Mouse (Mus musculus) gastrocnemius, adult 2 months (tissue): ENCODE measurements around the gene Igsf21. TPM values are rescaled to one million over a fixed set of nuclear protein-coding genes. Genes with fewer than 3 reads are reported as not detected.

Source experiments
- DNase-seq: peaks from one replicate; pipeline ENCODE4 v3.0.0; 2022
- H3K27ac ChIP-seq: fragments of 200-600 bp; 2 replicates; pipeline ENCODE4 v1.8.1; 2022; ENCODE audit warnings: mild to moderate bottlenecking
- H3K4me3 ChIP-seq: fragments of 200-600 bp; 2 replicates; pipeline ENCODE4 v1.8.1; 2022; ENCODE audit warnings: mild to moderate bottlenecking, moderate library complexity
- CTCF ChIP-seq: fragments of 200-600 bp; IDR thresholded peaks from 2 replicates; pipeline ENCODE4 v1.8.1; 2022; ENCODE audit warnings: antibody characterized with exemption, mild to moderate bottlenecking, moderate library complexity
- intact Hi-C: fragments of 180-260 bp; cut with DNase I; formaldehyde crosslinking; loops from one replicate; pipeline ENCODE4 v1.15.1; 2025
- total RNA-seq, 2 experiments: library from RNA; stranded (reverse); gene quantifications; 2 replicates each; pipeline ENCODE4 v1.2.3; 2021

Gene Igsf21
- total RNA-seq, 2 experiments from 2014 or later: 0.22 TPM; not detected in 1

- Histone ChIP-seq H3K27ac (no peak overlapping the region), H3K4me3 (no peak overlapping the region)
- TF ChIP-seq CTCF: no peak
- intact Hi-C loops: no loop called here
- no peak for DNase-seq
These were observed 21.4 kb downstream of the Igsf21 start for GRCm38 (mm10) chr4:140225204-140225603.

DNA sequence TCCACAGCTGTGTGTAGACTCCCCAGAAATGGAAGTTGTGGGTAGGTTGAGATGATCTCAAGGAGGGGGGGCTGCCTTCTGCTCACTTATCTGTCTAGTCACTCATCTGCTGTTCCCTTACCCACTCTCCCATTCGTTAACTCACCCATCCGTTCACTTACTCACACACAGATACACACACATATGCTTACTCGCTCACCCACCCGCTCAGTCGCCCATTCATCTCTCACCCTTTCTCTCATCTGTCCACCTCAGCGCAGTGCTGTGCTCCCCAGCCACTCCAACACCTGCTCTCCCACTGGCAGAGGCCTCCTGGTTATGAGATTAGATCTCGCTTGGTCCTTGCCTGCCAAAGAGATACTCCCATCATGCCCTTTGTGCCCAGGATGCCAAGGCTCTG lies 22.1 kb downstream of the Igsf21 start:
- no peak for DNase-seq
- no peak for TF ChIP-seq CTCF
- intact Hi-C loops: no loop called here

DNA sequence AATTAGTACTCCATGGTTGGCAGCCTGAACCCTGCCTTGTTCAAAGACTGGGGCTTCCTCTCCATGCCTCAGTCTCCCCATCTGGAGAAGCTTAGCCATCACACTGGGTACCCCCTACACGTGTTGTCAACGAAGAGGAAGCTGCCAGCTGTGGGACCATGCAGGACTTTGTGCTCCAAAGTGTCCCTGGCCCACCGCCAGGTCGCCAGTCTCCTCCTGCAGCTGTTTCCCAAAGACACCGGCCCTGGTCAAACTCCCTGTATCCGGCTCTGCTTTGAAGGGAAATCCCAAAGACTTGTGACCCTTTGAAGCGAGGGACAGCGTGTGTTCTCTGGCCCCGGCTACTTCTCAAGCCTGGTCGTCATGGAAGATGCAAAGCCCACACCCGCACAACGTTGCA lies 23.5 kb downstream of the Igsf21 start:
- TF ChIP-seq CTCF: no peak
- intact Hi-C loops: no loop called here

More for the DNA sequence above, 22.1 kb downstream of the Igsf21 start:
- H3K27ac ChIP-seq: no peak overlapping the region
- no peak overlapping the region for H3K4me3 ChIP-seq

DNA sequence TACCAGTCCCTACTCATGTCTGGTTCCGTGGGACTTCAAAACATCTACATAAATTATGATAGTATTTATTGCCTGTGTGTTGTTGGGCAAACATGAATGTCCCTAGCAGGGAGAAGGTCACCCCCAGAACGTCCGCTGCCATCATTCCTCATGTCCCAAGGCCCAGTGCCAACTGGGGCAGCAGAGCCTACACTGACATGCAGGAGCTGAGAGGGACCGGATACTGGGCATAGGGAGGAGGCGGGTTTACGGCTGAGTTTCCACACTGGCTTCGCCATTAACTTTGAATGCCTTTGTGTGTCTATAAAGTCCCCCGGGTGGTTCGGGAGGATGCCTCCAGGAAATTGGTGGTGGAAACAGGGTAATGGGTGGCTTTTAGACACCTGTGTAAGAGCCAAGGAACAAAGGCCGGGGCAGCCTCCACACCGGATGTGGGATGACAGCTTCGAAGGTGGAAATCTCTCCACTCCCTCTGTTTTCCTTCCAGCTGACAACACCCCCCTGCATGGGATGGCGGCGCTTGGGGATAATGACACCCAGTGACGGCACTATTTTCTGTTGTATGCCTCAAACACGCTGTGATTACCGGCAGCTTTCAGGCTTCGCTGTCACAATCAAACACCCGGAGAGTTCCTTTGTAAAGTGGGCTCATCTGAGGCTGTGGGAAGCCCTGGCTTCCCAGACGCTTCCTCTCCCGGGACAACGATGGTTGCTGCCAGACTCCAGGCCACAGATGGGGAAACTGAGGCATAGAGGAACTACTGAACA lies 26.1 kb downstream of the Igsf21 start:
- no peak for TF ChIP-seq CTCF
- no peak overlapping the region for H3K27ac ChIP-seq
- intact Hi-C loops: no loop called here
- H3K4me3 ChIP-seq: no peak overlapping the region
- peak; percentile 39 for DNase-seq

More for the DNA sequence above, 23.5 kb downstream of the Igsf21 start:
- Histone ChIP-seq H3K4me3 (no peak overlapping the region), H3K27ac (no peak overlapping the region)
- no peak for DNase-seq

DNA sequence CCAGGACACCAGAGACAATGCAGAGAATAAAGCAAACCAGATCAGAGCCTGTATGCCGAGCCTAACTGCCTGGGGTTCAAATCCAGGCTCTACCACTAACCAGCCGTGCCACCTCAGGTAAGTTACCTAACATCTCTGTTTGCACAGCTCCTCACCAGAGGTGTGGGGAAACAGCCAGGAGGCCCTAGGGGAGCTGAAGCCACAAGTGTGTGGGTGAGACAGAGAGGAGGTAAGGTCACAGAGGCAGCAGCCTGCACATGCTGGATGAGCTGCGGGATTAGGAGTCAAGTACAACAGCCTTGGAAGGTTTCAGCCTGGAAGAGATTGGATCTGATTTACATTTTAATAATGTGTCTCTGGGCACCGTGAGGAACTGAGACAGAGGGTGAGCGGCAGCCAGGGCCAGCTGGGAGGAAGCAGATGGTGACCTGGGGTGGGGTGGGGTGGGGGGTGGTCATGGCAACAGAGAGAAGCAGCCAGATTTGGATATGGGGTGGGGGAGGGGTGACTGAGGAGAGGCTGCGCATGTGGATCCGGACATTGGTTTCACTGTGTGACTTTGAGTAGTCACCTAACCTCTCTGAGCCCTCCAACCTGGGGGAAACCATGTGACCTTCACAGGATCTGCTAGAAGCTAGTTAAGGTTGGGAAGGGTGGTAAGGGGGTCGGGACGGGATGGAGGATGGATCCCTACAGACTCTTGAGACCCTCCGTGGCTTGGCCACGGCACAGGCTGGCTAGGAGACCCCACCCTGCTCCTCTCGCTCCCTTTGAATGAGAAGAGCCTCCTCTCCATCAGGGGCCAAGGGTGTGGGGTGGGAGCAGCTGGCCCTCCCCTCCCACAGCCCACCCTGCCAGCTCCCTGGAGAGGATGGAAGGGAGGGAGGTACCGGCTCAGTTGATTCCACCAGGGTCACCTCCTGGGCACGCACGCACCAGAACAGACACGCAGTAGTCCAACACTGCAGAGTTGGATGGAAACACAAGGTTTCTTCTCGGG lies 27.4 kb downstream of the Igsf21 start:
- no peak for TF ChIP-seq CTCF
- intact Hi-C loops: no loop called here

GRCm38 (mm10) chr4:140218384-140218783 lies 28.2 kb downstream of the Igsf21 start:
- Histone ChIP-seq H3K4me3 (no peak overlapping the region), H3K27ac (no peak overlapping the region)
- no peak for DNase-seq
- intact Hi-C loops: no loop called here
- TF ChIP-seq CTCF: no peak

More for the DNA sequence above, 27.4 kb downstream of the Igsf21 start:
- no peak overlapping the region for H3K27ac ChIP-seq
- DNase-seq: no peak
- no peak overlapping the region for H3K4me3 ChIP-seq

DNA sequence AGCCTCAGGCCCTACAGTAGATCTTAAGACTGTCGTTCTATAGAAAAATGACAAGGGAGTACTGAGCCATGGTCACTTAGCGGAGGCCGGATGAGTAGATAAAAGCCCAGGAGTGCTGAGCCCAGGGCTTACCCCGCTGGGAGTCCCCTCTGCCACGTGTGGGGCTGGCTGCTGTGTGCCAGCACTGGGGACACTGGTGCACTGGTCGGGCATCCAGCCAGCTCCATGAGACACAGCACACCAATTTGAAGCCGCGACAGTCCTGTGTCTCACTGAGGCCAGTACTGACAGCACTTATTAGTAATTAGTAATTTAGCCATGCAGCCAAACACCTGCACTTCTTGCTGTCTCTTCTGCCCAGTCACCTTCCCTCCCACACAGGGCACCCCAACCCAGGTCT lies 28.6 kb downstream of the Igsf21 start:
- intact Hi-C loops: no loop called here
- H3K4me3 ChIP-seq: no peak overlapping the region
- no peak for TF ChIP-seq CTCF
- H3K27ac ChIP-seq: no peak overlapping the region
- no peak for DNase-seq

DNA sequence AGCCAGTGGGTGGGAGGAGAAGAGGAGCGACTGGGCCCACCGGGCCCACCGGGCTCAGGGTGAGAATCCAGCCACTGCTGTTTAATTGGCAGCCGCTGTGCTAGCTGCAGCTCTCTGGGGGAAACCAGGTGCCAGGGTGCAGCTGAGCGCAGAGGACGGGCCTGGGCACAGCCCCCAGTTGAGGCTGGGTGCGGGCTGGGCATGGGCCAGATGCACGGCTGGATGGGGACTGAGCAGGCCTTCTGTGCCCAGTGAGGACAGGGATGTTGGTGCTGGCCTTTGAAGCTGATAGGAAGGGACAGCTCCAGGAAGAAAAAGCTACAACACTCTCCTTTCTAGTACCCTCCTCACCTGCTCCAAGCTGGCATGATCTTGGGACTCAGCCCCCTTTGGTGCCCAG lies 30.5 kb downstream of the Igsf21 start:
- no peak for DNase-seq
- intact Hi-C loops: no loop called here
- TF ChIP-seq CTCF: no peak

DNA sequence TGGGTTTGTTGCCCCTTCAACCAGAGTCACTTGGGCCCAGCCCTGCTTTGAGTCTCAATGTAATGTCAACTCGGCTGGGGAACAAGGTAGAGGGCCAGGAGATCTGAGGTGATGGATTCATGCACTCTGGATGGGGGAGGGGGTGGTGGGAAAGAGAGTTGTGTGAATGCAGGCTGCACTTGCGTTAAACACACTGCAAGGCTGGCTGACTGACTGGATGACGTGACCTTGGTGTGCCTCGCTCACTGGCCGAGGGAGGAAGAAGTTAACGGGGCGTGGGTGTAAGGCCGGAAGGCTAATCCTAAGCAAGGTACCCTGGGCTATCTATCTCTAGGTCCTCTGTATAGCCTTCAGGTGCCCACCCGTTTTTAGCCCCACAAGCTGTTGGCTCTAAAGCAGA lies 31.4 kb downstream of the Igsf21 start:
- DNase-seq: no peak
- H3K4me3 ChIP-seq: no peak overlapping the region
- no peak for TF ChIP-seq CTCF
- H3K27ac ChIP-seq: no peak overlapping the region
- intact Hi-C loops: no loop called here

More for the DNA sequence above, 30.5 kb downstream of the Igsf21 start:
- Histone ChIP-seq H3K4me3 (no peak overlapping the region), H3K27ac (no peak overlapping the region)

- Histone ChIP-seq H3K4me3 (no peak overlapping the region), H3K27ac (no peak overlapping the region)
- DNase-seq: no peak
- intact Hi-C loops: no loop called here
- no peak for TF ChIP-seq CTCF
These were observed 32.2 kb downstream of the Igsf21 start for GRCm38 (mm10) chr4:140214406-140214805.

DNA sequence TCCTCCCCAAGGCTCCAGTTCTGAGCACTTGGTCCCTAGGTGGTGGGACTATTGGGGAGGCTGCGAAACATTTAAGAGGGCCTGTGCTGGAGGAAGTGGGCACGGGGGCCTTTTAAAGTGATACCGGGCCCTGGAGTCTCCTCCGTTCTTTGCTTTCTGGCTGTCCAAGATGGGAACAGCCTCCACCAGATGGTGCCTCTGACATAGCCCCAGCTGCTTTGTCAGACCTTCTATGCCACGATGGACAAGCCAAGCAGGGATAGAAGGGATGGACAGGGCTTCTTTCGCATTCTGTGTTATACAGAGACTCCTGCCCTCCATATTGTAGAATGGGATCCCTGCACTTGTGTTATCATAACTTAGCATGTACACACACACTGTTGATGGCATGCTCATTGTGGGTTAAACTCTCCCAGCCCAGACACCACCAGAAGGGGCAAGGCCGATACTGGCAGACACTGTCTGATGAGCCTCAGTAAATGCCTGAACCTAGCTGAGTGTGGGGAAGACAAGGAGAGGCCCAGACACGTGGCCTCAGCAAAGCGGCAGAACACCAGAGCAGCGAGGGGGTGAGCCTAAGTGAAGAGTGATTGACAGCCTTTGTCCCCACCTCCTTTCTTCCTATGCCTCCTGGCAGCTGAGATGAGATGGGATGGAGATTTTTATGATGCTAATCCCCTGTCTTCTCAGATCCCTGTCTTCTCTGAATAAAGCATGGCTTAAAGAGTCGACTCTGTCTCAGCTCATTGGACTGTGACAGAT lies 36.3 kb downstream of the Igsf21 start:
- H3K27ac ChIP-seq: no peak overlapping the region
- intact Hi-C loops: no loop called here
- no peak for DNase-seq
- no peak overlapping the region for H3K4me3 ChIP-seq
- no peak for TF ChIP-seq CTCF

GRCm38 (mm10) chr4:140205811-140206231 lies 40.8 kb downstream of the Igsf21 start:
- H3K27ac ChIP-seq: peak overlapping the region; percentile 78
- no peak for TF ChIP-seq CTCF
- intact Hi-C loops: loop anchor here (1.0 kb wide), 1 partner anchor 53 kb away; no protein-coding TSS in a partner anchor
- DNase-seq: peak; percentile 78
- H3K4me3 ChIP-seq: no peak overlapping the region
